Mouse (Mus musculus) lung, embryonic 15.5 days (tissue): ENCODE results near the gene Swsap1. TPM values are rescaled to one million over a fixed set of nuclear protein-coding genes. Genes with fewer than 3 reads are reported as not detected.

ENCODE experiments used
- ATAC-seq: fragments of 200-750 bp; cut with Nextera tagmentation; 2 replicates; pipeline ENCODE4 v1.8.0; 2017; ENCODE audit warnings: moderate number of reproducible peaks, borderline replicate concordance; ENCODE audit not compliant: low FRiP score, low TSS enrichment; ENCODE audit errors: extremely low read depth
- H3K27ac ChIP-seq: fragments of 300-500 bp; sonication (generic); 2 replicates; pipeline ENCODE4 v1.5.1; 2015; ENCODE audit warnings: moderate library complexity, mild to moderate bottlenecking, inconsistent platforms
- H3K27me3 ChIP-seq: fragments of 300-500 bp; sonication (generic); 2 replicates; pipeline ENCODE4 v1.6.1; 2015; ENCODE audit warnings: inconsistent platforms
- H3K36me3 ChIP-seq: fragments of 300-500 bp; sonication (generic); 2 replicates; pipeline ENCODE4 v1.6.1; 2015; ENCODE audit warnings: inconsistent platforms
- H3K4me1 ChIP-seq: fragments of 300-500 bp; sonication (generic); 2 replicates; pipeline ENCODE4 v1.6.1; 2015; ENCODE audit warnings: inconsistent platforms
- H3K4me2 ChIP-seq: fragments of 300-500 bp; sonication (generic); 2 replicates; pipeline ENCODE4 v1.6.1; 2015; ENCODE audit warnings: inconsistent platforms, mild to moderate bottlenecking, moderate library complexity
- H3K4me3 ChIP-seq: fragments of 300-500 bp; sonication (generic); 2 replicates; pipeline ENCODE4 v1.5.1; 2015; ENCODE audit warnings: mild to moderate bottlenecking, inconsistent platforms
- H3K9ac ChIP-seq: fragments of 300-500 bp; sonication (generic); 2 replicates; pipeline ENCODE4 v1.6.1; 2015; ENCODE audit warnings: inconsistent platforms
- H3K9me3 ChIP-seq: fragments of 300-500 bp; sonication (generic); 2 replicates; pipeline ENCODE4 v1.6.1; 2016; ENCODE audit warnings: inconsistent platforms
- WGBS: fragments of 180-500 bp; shearing (Covaris S2); methylation state at CpG from one replicate; pipeline ENCODE4 v1.1.7; 2015; 5-methylcytosine and 5-hydroxymethylcytosine counted together
- polyA plus RNA-seq: library from polyadenylated mRNA; unstranded; fragments of >200 nt; fragmentation: Nextera tagmentation; extraction: Ambion mirVana; gene quantifications from 2 replicates; pipeline ENCODE4 v1.2.1, GENCODE M21; 2015

Gene Swsap1
- polyA plus RNA-seq, 1 experiment from 2014 or later, result 6.5 TPM

DNA sequence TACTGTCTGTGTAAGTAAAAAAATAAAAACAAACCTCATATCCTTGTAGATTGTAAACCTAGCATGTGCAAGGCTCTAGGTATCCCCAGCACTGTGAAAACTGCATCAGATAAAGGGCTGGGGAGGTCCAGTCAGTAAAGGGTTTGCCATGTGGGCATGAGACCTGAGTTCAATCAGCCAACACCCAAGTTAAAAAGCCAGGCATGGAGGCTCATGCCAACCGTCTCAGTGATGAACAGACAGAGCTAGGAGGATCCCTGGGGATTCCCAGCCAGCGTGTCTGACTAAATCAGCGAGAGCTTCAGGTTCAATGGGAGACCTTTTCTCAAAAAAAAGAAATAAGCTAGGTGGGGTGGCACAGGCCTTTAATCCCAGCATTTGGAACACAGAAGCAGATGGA is 30.5 kb upstream of the Swsap1 start:
- Histone ChIP-seq H3K4me1 (peaks cover 23% of the 10 kb centered on the region), H3K36me3 (0 out of 2 replicates have a peak, but pooled peaks cover 4% of the 10 kb centered on the region), H3K27me3 (no peaks in the 10 kb centered on the region), H3K4me3 (no peak overlapping the region), H3K9me3 (no peaks in the 10 kb centered on the region), H3K9ac (no peak overlapping the region), H3K27ac (no peak overlapping the region), H3K4me2 (no peak overlapping the region)
- WGBS, result 84% methylated on average over 3 of the region's 3 CpGs
- no peak for ATAC-seq

DNA sequence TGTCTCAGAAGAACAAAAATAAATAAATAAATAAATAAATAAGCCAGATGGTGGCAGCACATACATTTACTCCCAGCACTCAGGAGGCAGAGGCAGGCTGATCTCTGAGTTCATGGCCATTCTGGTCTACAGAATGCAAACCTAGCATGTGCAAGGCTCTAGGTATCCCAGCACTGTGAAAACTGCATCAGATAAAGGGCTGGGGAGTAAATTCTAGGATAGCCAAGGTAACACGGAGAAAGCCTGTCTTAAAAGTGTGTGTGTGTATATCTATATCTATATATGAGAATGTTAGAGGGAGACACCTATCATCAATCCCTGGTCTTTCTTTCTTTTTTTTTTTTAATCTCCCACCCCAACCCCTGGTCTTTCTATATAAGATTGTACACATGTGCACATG is 30.0 kb upstream of the Swsap1 start:
- Histone ChIP-seq H3K4me2 (no peak overlapping the region; the same call in 1 of the 2 replicates), H3K4me3 (no peak overlapping the region), H3K27ac (no peak overlapping the region), H3K9me3 (no peaks in the 10 kb centered on the region), H3K4me1 (peaks cover 23% of the 10 kb centered on the region), H3K36me3 (0 out of 2 replicates have a peak, but pooled peaks cover 4% of the 10 kb centered on the region), H3K27me3 (no peaks in the 10 kb centered on the region), H3K9ac (no peak overlapping the region)
- ATAC-seq, result no peak
- WGBS, result 90% methylated on average over 1 of the region's 1 CpGs

- H3K9me3 ChIP-seq, result no peaks in the 10 kb centered on the region
- peaks cover 23% of the 10 kb centered on the region for H3K4me1 ChIP-seq
- peak overlapping the region; percentile 77 for H3K4me2 ChIP-seq
- no peaks in the 10 kb centered on the region for H3K27me3 ChIP-seq
- H3K36me3 ChIP-seq, result 0 out of 2 replicates have a peak, but pooled peaks cover 4% of the 10 kb centered on the region
- 70% methylated on average over 6 of the region's 6 CpGs for WGBS
- no peak for ATAC-seq
- no peak overlapping the region for H3K27ac ChIP-seq
- H3K4me3 ChIP-seq, result peak overlapping the region; percentile 55
- H3K9ac ChIP-seq, result peak overlapping the region; percentile 57; the same call in 1 of the 2 replicates
Observed at GRCm38 (mm10) chr9:21926155-21926554, 29.4 kb upstream of the Swsap1 start.

DNA sequence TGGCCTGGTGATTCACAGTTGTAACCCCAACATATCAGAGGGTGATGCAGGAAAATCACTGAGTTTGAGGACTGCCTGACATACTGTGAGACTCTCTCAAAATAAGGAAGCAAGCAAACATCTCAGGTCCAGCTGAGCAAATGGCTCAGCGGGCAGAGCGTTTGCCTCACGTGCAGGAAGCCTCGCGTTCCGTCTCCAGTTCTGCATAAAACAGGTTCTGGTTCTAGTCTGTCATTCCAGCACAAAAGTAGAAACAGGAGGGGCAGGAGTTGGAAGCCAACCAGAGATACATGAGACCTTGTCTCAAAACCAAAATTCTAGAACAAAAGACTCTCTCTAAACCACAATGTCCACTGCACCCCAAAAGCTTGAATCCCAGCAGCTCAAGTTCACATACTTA is 28.8 kb upstream of the Swsap1 start:
- Histone ChIP-seq H3K9me3 (no peaks in the 10 kb centered on the region), H3K27ac (peak overlapping the region; percentile 58), H3K9ac (peak overlapping the region; percentile 57), H3K27me3 (no peaks in the 10 kb centered on the region), H3K4me2 (peak overlapping the region; percentile 77), H3K4me3 (peak overlapping the region; percentile 55), H3K36me3 (0 out of 2 replicates have a peak, but pooled peaks cover 4% of the 10 kb centered on the region), H3K4me1 (peaks cover 23% of the 10 kb centered on the region)
- ATAC-seq, result no peak
- 1% methylated on average over 6 of the region's 6 CpGs for WGBS

DNA sequence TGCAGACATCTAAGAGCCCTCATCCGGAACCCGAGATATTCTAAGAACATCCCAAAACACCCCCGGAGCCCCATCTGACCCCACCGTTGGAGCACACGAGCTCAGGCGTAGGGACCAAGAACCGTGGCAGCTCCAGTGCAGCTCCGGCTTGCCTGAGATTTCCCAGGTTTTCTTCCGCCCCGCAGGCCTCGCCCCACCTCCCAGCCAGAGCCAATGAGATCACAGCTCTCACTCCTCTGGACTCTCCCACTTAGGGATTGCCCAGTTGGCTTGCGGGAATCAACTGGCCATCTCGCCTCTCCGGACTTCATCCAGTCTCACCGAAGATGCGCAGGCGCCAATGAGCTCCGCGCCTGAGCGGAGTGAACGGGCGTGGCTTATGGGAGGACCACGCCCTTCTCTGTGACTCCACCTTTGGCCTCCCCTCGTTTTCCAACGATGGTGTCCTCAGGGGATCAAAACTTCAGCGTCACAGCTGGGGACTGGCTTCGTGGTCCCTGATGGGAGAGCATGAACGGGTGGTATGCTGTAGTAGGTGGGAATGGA is 28.3 kb upstream of the Swsap1 start, which contains the start of the genes Ccdc159 and Tmem205:
TSS of gene Ccdc159 (plus strand) at position 264 of the 546 bp plus-strand sequence.
TSS of gene Tmem205 (minus strand) at position 349 of the 546 bp plus-strand sequence.
- Histone ChIP-seq H3K27ac (peak within 1 kb of the TSS; percentile 58), H3K27me3 (no peaks in the 10 kb centered on the region), H3K4me2 (peak within 1 kb of the TSS; percentile 77), H3K36me3 (0 out of 2 replicates have a peak, but pooled peaks cover 4% of the 10 kb centered on the region), H3K9me3 (no peaks in the 10 kb centered on the region), H3K9ac (peak within 1 kb of the TSS; percentile 57), H3K4me1 (peaks cover 23% of the 10 kb centered on the region), H3K4me3 (peak within 1 kb of the TSS; percentile 55)
- under 1% methylated on average over 28 of the region's 28 CpGs for WGBS
- peak; percentile 96 for ATAC-seq

- H3K9me3 ChIP-seq, result no peaks in the 10 kb centered on the region
- peaks cover 14% of the 10 kb centered on the region for H3K4me1 ChIP-seq
- no peak overlapping the region for H3K9ac ChIP-seq
- 73% methylated on average over 3 of the region's 3 CpGs for WGBS
- no peaks in the 10 kb centered on the region for H3K27me3 ChIP-seq
- H3K36me3 ChIP-seq, result 0 out of 2 replicates have a peak, but pooled peaks cover 4% of the 10 kb centered on the region
- ATAC-seq, result no peak
- H3K4me3 ChIP-seq, result no peak overlapping the region
- no peak overlapping the region for H3K27ac ChIP-seq
- no peak overlapping the region for H3K4me2 ChIP-seq
Observed at GRCm38 (mm10) chr9:21929208-21929607, 26.3 kb upstream of the Swsap1 start.

DNA sequence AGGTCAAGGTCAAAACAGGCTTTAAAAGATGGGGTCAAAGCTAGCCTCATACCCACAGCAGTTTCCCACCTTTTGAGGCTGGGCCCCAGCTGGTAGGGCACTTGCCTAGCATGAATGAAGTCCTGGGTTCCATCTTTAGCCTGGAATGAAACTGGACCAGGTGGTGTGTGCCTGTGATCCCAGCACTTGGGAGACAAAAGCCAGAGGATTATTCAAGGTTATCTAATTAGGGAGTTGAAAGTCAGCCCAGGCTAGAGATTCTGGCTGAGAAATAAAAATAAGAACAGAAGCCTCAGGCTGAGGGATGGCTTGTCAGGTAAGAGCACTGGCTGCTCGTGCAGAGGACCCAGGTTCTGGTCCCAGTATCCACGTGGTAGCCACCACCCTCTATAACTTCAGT is 23.5 kb upstream of the Swsap1 start:
- Histone ChIP-seq H3K9ac (no peak overlapping the region), H3K4me3 (no peak overlapping the region), H3K4me1 (peaks cover 9% of the 10 kb centered on the region), H3K4me2 (no peak overlapping the region), H3K27ac (no peak overlapping the region), H3K9me3 (no peaks in the 10 kb centered on the region), H3K27me3 (no peaks in the 10 kb centered on the region), H3K36me3 (no peaks in the 10 kb centered on the region)
- WGBS, result 42% methylated on average over 2 of the region's 2 CpGs
- ATAC-seq, result no peak

DNA sequence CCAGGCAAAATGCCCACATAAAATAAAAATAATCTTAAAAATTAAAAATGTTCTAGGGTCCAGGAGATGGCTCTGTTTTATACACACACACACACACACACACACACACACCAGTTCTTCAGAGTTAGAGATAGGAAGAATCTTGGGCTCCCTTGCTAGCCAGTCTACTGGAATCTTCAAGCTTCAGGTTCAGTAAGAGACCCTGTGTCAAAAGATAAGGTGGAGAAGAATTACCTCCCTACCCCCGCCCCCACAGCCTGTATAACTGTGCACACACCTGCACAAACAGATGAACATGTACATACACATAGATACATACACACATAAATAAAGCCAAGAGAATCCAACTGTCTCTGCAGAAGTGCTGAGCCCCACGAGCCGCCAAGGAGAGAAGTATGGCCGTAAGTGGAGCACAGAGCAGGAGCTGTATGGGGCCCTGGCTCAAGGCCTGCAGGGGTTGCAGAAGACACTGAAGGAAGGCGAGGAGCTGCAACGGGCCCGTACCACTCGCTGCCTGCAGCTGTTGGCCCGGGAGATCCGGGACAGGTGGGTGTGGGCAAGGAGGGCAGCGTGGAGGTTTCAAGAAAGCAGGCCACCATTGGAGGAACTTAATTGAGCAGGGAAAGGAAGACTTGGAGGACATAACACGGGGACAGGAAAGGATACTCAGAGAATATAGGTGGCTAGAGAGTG is 23.0 kb upstream of the Swsap1 start:
- 60% methylated on average over 12 of the region's 12 CpGs for WGBS
- no peaks in the 10 kb centered on the region for H3K36me3 ChIP-seq
- H3K9ac ChIP-seq, result no peak overlapping the region
- no peak overlapping the region for H3K4me2 ChIP-seq
- H3K4me3 ChIP-seq, result no peak overlapping the region
- no peak for ATAC-seq
- H3K27ac ChIP-seq, result no peak overlapping the region
- peaks cover 11% of the 10 kb centered on the region for H3K4me1 ChIP-seq
- H3K9me3 ChIP-seq, result no peaks in the 10 kb centered on the region
- no peaks in the 10 kb centered on the region for H3K27me3 ChIP-seq

DNA sequence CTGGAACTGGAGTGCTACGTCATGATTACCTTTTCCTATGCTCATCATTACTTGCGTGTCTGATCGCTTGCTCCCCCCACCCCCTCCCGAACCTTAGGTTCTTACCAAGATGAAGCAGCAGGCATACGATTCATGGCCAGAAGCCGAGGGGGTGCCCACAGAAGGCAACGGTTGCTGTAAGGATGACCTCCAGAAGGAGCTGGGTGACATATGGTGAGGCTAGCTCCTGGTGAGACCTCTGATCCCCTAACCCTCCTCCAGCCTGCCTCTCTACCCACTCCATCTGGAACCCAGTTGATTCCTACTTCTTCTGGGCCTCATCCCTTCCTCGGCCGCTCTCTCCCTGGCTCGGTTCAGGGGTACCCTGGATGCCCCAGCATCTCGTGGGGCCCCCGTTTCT is 21.5 kb upstream of the Swsap1 start:
- Histone ChIP-seq H3K9me3 (no peaks in the 10 kb centered on the region), H3K4me3 (no peak overlapping the region), H3K27ac (no peak overlapping the region), H3K9ac (no peak overlapping the region), H3K36me3 (no peaks in the 10 kb centered on the region), H3K4me2 (no peak overlapping the region), H3K4me1 (peaks cover 15% of the 10 kb centered on the region), H3K27me3 (no peaks in the 10 kb centered on the region)
- 87% methylated on average over 12 of the region's 12 CpGs for WGBS
- no peak for ATAC-seq

- Histone ChIP-seq H3K4me3 (no peak overlapping the region), H3K4me2 (peak overlapping the region; percentile 86; the same call in 1 of the 2 replicates), H3K27me3 (no peaks in the 10 kb centered on the region), H3K27ac (no peak overlapping the region), H3K4me1 (peaks cover 15% of the 10 kb centered on the region), H3K36me3 (no peaks in the 10 kb centered on the region), H3K9me3 (no peaks in the 10 kb centered on the region), H3K9ac (no peak overlapping the region)
- no peak for ATAC-seq
- WGBS, result 78% methylated on average over 7 of the region's 7 CpGs
Observed at GRCm38 (mm10) chr9:21935466-21936131, 20.0 kb upstream of the Swsap1 start.

- ATAC-seq, result peak; percentile 98
- H3K27ac ChIP-seq, result peak within 1 kb of the TSS; percentile 69
- peaks cover 15% of the 10 kb centered on the region for H3K4me1 ChIP-seq
- H3K4me2 ChIP-seq, result peak within 1 kb of the TSS; percentile 86
- peak within 1 kb of the TSS; percentile 52 for H3K9ac ChIP-seq
- no peaks in the 10 kb centered on the region for H3K36me3 ChIP-seq
- no peaks in the 10 kb centered on the region for H3K27me3 ChIP-seq
- no peaks in the 10 kb centered on the region for H3K9me3 ChIP-seq
- peak within 1 kb of the TSS; percentile 60 for H3K4me3 ChIP-seq
- 1% methylated on average over 43 of the region's 43 CpGs for WGBS
Observed at GRCm38 (mm10) chr9:21936692-21937570, 18.6 kb upstream of the Swsap1 start, which contains the start of gene Plppr2. Gene Plppr2 (plus strand): TSS chr9:21937033.
